Mouse (Mus musculus) testis, adult 2 months (tissue): ENCODE data around the gene Chn2.

ENCODE experiments used
- CTCF ChIP-seq: fragments of 200-500 bp; IDR thresholded peaks from 2 replicates; pipeline ENCODE4 v1.5.1; 2012; ENCODE audit warnings: low read depth, mild to moderate bottlenecking, inconsistent platforms, low read length, moderate library complexity; ENCODE audit not compliant: control insufficient read depth, insufficient read depth, insufficient replicate concordance
- POLR2A ChIP-seq: fragments of 200-500 bp; IDR thresholded peaks from 2 replicates; pipeline ENCODE4 v1.6.1; 2012; ENCODE audit warnings: low read depth, mild to moderate bottlenecking, inconsistent platforms, low read length, moderate library complexity; ENCODE audit not compliant: control insufficient read depth

GRCm38 (mm10) chr6:54333116-54333651 is 293.8 kb downstream of the Chn2 start:
- TF ChIP-seq CTCF (no peak), POLR2A (no peak)
